Mouse (Mus musculus): ENCODE data around the gene Ubqln4. TPM values are rescaled to one million over a fixed set of nuclear protein-coding genes. Genes with fewer than 3 reads are reported as not detected.
A peak's percentile ranks its signal among the peaks of the same experiment; 100 is the strongest.
"Not testable (repeated sequence)": the region's sequence is repeated elsewhere in the genome, so short reads cannot be mapped to it uniquely, and the experiment has no call there.

Ubqln4 gene
- polyA plus RNA-seq, 1 experiment from 2014 or later: 43.5 TPM

DNA sequence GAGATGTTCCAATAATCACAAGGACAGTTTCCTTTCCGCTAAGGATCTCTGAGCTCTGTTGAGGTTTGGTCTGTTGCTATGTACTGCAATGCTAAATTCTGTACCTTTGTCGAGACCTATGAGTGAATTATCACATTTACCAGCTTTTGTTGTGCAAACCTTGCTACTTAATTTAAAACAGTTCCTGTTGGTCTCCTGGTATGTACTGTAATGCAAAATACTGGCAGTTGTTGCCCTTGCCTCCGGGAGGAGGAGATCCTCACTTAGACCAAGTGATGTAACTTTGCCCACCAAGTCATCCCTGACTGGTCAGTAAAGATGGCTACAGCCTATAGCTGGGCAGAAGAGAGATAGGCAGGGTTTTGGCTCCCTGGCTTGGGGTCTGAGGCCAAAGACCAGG is 22.0 kb downstream of the Ubqln4 start, which contains the start of gene Ssr2:
Gene Ssr2, plus strand, starts transcription at position 337 of the 400 bp plus-strand sequence.
- Histone ChIP-seq H3K9ac (no peak within 1 kb of the TSS), H3K9me3 (replicated peaks) (no peaks in the 10 kb centered on the region), H3K27me3 (no peaks in the 10 kb centered on the region), H3K4me1 (peaks cover 7% of the 10 kb centered on the region), H3K4me2 (no peak within 1 kb of the TSS), H3K27ac (no peak within 1 kb of the TSS), H3K36me3 (ENCODE audit: poor library complexity, severe bottlenecking) (peaks cover 1% of the 10 kb centered on the region), H3K4me3 (no peak within 1 kb of the TSS)
- ATAC-seq: no peak
- 91% methylated on average over 3 of the region's 3 CpGs for WGBS

DNA sequence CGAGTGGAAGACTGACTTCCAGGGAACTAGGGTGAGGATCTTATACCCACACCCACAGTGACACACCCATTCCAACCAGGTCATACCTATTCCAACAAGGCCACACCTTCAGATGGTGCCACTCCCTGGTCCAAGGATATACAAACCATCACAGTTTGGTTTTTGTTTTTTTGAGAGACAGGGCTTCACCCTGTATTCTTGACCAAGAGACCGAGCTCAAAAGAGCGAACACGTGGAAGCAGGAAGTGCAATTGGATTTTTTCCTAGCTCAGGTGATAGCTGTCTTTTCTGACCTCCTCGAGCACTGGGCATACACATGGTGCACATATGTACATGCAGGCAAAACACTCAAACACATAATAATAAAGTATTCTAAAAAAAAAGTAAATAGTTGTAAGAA is 24.3 kb downstream of the Ubqln4 start:
- Histone ChIP-seq H3K36me3 (ENCODE audit: poor library complexity, severe bottlenecking) (peaks cover 22% of the 10 kb centered on the region), H3K4me1 (peaks cover 13% of the 10 kb centered on the region)
- H3K4me2 ChIP-seq; H3K27me3 ChIP-seq; H3K27ac ChIP-seq; H3K4me3 ChIP-seq; H3K9ac ChIP-seq; ATAC-seq; H3K9me3 ChIP-seq (replicated peaks): not testable (repeated sequence)
- WGBS: 86% methylated on average over 5 of the region's 5 CpGs

- H3K4me2 ChIP-seq: peak overlapping the region; percentile 95
Measured at GRCm38 (mm10) chr3:88578498-88579424, 25.2 kb downstream of the Ubqln4 start.

GRCm38 (mm10) chr3:88579454-88580117 is 26.0 kb downstream of the Ubqln4 start:
- peaks cover 39% of the 10 kb centered on the region for H3K36me3 ChIP-seq (ENCODE audit: poor library complexity, severe bottlenecking)
- H3K27me3 ChIP-seq: no peaks in the 10 kb centered on the region
- peak overlapping the region; percentile 93 for H3K9ac ChIP-seq
- no peaks in the 10 kb centered on the region for H3K9me3 ChIP-seq (replicated peaks)
- peak; percentile 92 for ATAC-seq
- H3K27ac ChIP-seq: peak overlapping the region; percentile 66
- H3K4me2 ChIP-seq: peak overlapping the region; percentile 95
- peaks cover 13% of the 10 kb centered on the region for H3K4me1 ChIP-seq
- peak overlapping the region; percentile 98 for H3K4me3 ChIP-seq
- WGBS: under 1% methylated on average over 34 of the region's 34 CpGs

More at GRCm38 (mm10) chr3:88578498-88579424, 25.2 kb downstream of the Ubqln4 start:
- Histone ChIP-seq H3K9ac (peak overlapping the region; percentile 93), H3K36me3 (ENCODE audit: poor library complexity, severe bottlenecking) (peaks cover 31% of the 10 kb centered on the region), H3K4me3 (peak overlapping the region; percentile 98), H3K4me1 (peaks cover 13% of the 10 kb centered on the region), H3K27ac (no peak overlapping the region), H3K27me3 (no peaks in the 10 kb centered on the region), H3K9me3 (replicated peaks) (no peaks in the 10 kb centered on the region)
- WGBS: 56% methylated on average over 8 of the region's 8 CpGs
- peak; percentile 28; the same call in 1 of the 2 replicates for ATAC-seq

DNA sequence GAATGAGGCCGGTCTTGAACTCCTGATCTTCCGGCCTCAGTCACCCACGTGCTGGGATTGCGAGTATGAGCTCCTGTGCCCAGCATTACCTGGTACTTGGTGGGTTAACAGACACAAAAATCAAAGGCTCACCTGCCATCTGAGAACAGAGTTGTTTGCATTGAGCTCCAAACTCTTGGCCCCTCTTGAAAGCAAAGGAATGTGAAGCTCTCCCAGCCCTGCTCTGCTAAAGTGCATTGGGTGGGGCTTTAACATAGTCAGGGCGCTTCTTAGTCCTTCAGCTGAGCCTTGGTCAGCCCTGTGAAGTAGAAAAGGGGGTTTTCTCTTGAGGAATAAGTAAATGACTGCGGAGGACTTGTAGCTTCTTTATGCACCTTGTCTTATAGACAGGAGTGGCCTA is 32.2 kb downstream of the Ubqln4 start:
- Histone ChIP-seq H3K36me3 (ENCODE audit: poor library complexity, severe bottlenecking) (peaks cover 77% of the 10 kb centered on the region), H3K27me3 (no peaks in the 10 kb centered on the region), H3K9me3 (replicated peaks) (no peaks in the 10 kb centered on the region), H3K4me2 (no peak overlapping the region), H3K4me3 (no peak overlapping the region), H3K4me1 (peaks cover 4% of the 10 kb centered on the region), H3K27ac (no peak overlapping the region), H3K9ac (no peak overlapping the region)
- no peak for ATAC-seq
- WGBS: 96% methylated on average over 6 of the region's 6 CpGs

- WGBS: 92% methylated on average over 5 of the region's 5 CpGs
- Histone ChIP-seq H3K9ac (no peak overlapping the region), H3K27ac (no peak overlapping the region), H3K4me3 (no peak overlapping the region), H3K36me3 (ENCODE audit: poor library complexity, severe bottlenecking) (peaks cover 69% of the 10 kb centered on the region), H3K27me3 (no peaks in the 10 kb centered on the region), H3K4me1 (0 out of 2 replicates have a peak, but pooled peaks cover 1% of the 10 kb centered on the region), H3K9me3 (replicated peaks) (no peaks in the 10 kb centered on the region), H3K4me2 (no peak overlapping the region)
- ATAC-seq: no peak
Measured at GRCm38 (mm10) chr3:88586640-88587039, 33.1 kb downstream of the Ubqln4 start.

- ATAC-seq: no peak
- no peak overlapping the region for H3K9ac ChIP-seq
Measured at GRCm38 (mm10) chr3:88590246-88590645, 36.7 kb downstream of the Ubqln4 start.

GRCm38 (mm10) chr3:88591044-88591443 is 37.5 kb downstream of the Ubqln4 start:
- Histone ChIP-seq H3K4me3 (no peak overlapping the region), H3K36me3 (ENCODE audit: poor library complexity, severe bottlenecking) (peaks cover 32% of the 10 kb centered on the region), H3K9me3 (replicated peaks) (no peaks in the 10 kb centered on the region), H3K27ac (no peak overlapping the region), H3K4me1 (0 out of 2 replicates have a peak, but pooled peaks cover 8% of the 10 kb centered on the region), H3K27me3 (no peaks in the 10 kb centered on the region), H3K4me2 (no peak overlapping the region), H3K9ac (no peak overlapping the region)
- no peak for ATAC-seq
- 51% methylated on average over 3 of the region's 3 CpGs for WGBS

More at GRCm38 (mm10) chr3:88590246-88590645, 36.7 kb downstream of the Ubqln4 start:
- Histone ChIP-seq H3K9me3 (replicated peaks) (no peaks in the 10 kb centered on the region), H3K27ac (no peak overlapping the region; the same call in 1 of the 2 replicates), H3K4me3 (no peak overlapping the region), H3K27me3 (no peaks in the 10 kb centered on the region), H3K4me2 (no peak overlapping the region), H3K4me1 (0 out of 2 replicates have a peak, but pooled peaks cover 8% of the 10 kb centered on the region), H3K36me3 (ENCODE audit: poor library complexity, severe bottlenecking) (peaks cover 39% of the 10 kb centered on the region)
- WGBS: 21% methylated on average over 5 of the region's 5 CpGs

- H3K27ac ChIP-seq: no peak overlapping the region
- H3K27me3 ChIP-seq: no peaks in the 10 kb centered on the region
- 31% methylated on average over 9 of the region's 9 CpGs for WGBS
- H3K9me3 ChIP-seq (replicated peaks): no peaks in the 10 kb centered on the region
- peaks cover 21% of the 10 kb centered on the region for H3K36me3 ChIP-seq (ENCODE audit: poor library complexity, severe bottlenecking)
- no peak overlapping the region for H3K4me2 ChIP-seq
- H3K9ac ChIP-seq: 0 out of 2 replicates have a peak overlapping the region, but pooled peaks have one; percentile 18
- ATAC-seq: no peak
- H3K4me3 ChIP-seq: no peak overlapping the region
- 0 out of 2 replicates have a peak, but pooled peaks cover 8% of the 10 kb centered on the region for H3K4me1 ChIP-seq
Measured at GRCm38 (mm10) chr3:88591950-88592731, 38.6 kb downstream of the Ubqln4 start.

- Histone ChIP-seq H3K4me1 (0 out of 2 replicates have a peak, but pooled peaks cover 8% of the 10 kb centered on the region), H3K9ac (no peak overlapping the region), H3K4me2 (no peak overlapping the region), H3K27ac (no peak overlapping the region), H3K9me3 (replicated peaks) (no peaks in the 10 kb centered on the region), H3K36me3 (ENCODE audit: poor library complexity, severe bottlenecking) (peaks cover 12% of the 10 kb centered on the region), H3K27me3 (no peaks in the 10 kb centered on the region), H3K4me3 (no peak overlapping the region)
- 77% methylated on average over 10 of the region's 10 CpGs for WGBS
- no peak for ATAC-seq
Measured at GRCm38 (mm10) chr3:88592942-88593576, 39.5 kb downstream of the Ubqln4 start.
